Mouse (Mus musculus) kidney, embryonic 14.5 days (tissue): ENCODE measurements at regions not wholly inside any gene's neighbourhood (a gene's known extent, or its start where the extent isn't known, plus 50 kb on each side); places are given as distances from the start of the nearest gene placed in this dataset.

ENCODE experiments used
- ATAC-seq: fragments of 200-750 bp; cut with Nextera tagmentation; 2 replicates; pipeline ENCODE4 v1.8.0; 2017; ENCODE audit warnings: moderate number of reproducible peaks, mild to moderate bottlenecking, moderate TSS enrichment, moderate library complexity; ENCODE audit not compliant: low FRiP score, low TSS enrichment
- H3K27ac ChIP-seq: fragments of 300-500 bp; sonication (generic); 2 replicates; pipeline ENCODE4 v1.5.1; 2014; ENCODE audit warnings: low read depth, mild to moderate bottlenecking, low read length, moderate library complexity, mixed read lengths
- H3K27me3 ChIP-seq: fragments of 300-500 bp; sonication (generic); 2 replicates; pipeline ENCODE4 v1.6.1; 2014; ENCODE audit warnings: mild to moderate bottlenecking, low read length; ENCODE audit not compliant: control insufficient read depth, insufficient read depth
- H3K36me3 ChIP-seq: fragments of 300-500 bp; sonication (generic); 2 replicates; pipeline ENCODE4 v1.6.1; 2014; ENCODE audit warnings: low read length, mixed read lengths; ENCODE audit not compliant: control insufficient read depth, insufficient read depth
- H3K4me1 ChIP-seq: fragments of 300-500 bp; sonication (generic); 2 replicates; pipeline ENCODE4 v1.6.1; 2014; ENCODE audit warnings: low read length, mixed read lengths; ENCODE audit not compliant: control insufficient read depth, insufficient read depth
- H3K4me2 ChIP-seq: fragments of 300-500 bp; sonication (generic); replicated peaks from 2 replicates; pipeline ENCODE4 v1.6.1; 2014; ENCODE audit warnings: low read depth, mild to moderate bottlenecking, low read length
- H3K4me3 ChIP-seq: fragments of 300-500 bp; sonication (generic); 2 replicates; pipeline ENCODE4 v1.5.1; 2014; ENCODE audit warnings: mild to moderate bottlenecking, low read length
- H3K9ac ChIP-seq: fragments of 300-500 bp; sonication (generic); 2 replicates; pipeline ENCODE4 v1.6.1; 2014; ENCODE audit warnings: low read depth, mild to moderate bottlenecking, low read length, moderate library complexity
- H3K9me3 ChIP-seq: fragments of 300-500 bp; sonication (generic); 2 replicates; pipeline ENCODE4 v1.6.1; 2016; ENCODE audit warnings: low read length; ENCODE audit not compliant: control insufficient read depth
- WGBS: fragments of 180-500 bp; shearing (Covaris S2); extraction: QIAGEN DNeasy Blood & Tissue Kit; methylation state at CpG from one replicate; pipeline ENCODE4 v1.1.7; 2014; 5-methylcytosine and 5-hydroxymethylcytosine counted together

- 61% methylated on average over 22 of the region's 22 CpGs for WGBS
- peak; percentile 100 for ATAC-seq
- Histone ChIP-seq H3K4me2 (no peak overlapping the region), H3K9ac (no peak overlapping the region), H3K27me3 (no peaks in the 10 kb centered on the region), H3K4me1 (no peaks in the 10 kb centered on the region), H3K4me3 (no peak overlapping the region), H3K9me3 (peaks cover 20% of the 10 kb centered on the region), H3K36me3 (no peaks in the 10 kb centered on the region), H3K27ac (no peak overlapping the region)
Observed at GRCm38 (mm10) chr3:62159031-62159430, 179.1 kb upstream of the Arhgef26 start.

- 62% methylated on average over 4 of the region's 4 CpGs for WGBS
- Histone ChIP-seq H3K27me3 (no peaks in the 10 kb centered on the region), H3K4me1 (no peaks in the 10 kb centered on the region), H3K4me2 (no peak overlapping the region), H3K9ac (no peak overlapping the region), H3K4me3 (no peak overlapping the region), H3K36me3 (no peaks in the 10 kb centered on the region), H3K9me3 (no peaks in the 10 kb centered on the region), H3K27ac (no peak overlapping the region)
- ATAC-seq: peak; percentile 28; the same call in 1 of the 2 replicates
Observed at GRCm38 (mm10) chr3:62170647-62171046, 167.5 kb upstream of the Arhgef26 start.

- Histone ChIP-seq H3K36me3 (no peaks in the 10 kb centered on the region), H3K4me1 (no peaks in the 10 kb centered on the region), H3K9ac (no peak overlapping the region), H3K4me2 (no peak overlapping the region), H3K27me3 (no peaks in the 10 kb centered on the region), H3K9me3 (no peaks in the 10 kb centered on the region), H3K27ac (no peak overlapping the region), H3K4me3 (no peak overlapping the region)
- no peak for ATAC-seq
- 82% methylated on average over 3 of the region's 3 CpGs for WGBS
Observed at GRCm38 (mm10) chr3:62187807-62188509, 150.2 kb upstream of the Arhgef26 start.

- WGBS: 33% methylated on average over 1 of the region's 1 CpGs
- ATAC-seq: no peak
Observed at GRCm38 (mm10) chr3:62192466-62192865, 145.7 kb upstream of the Arhgef26 start.

GRCm38 (mm10) chr3:62194421-62194820 is 143.7 kb upstream of the Arhgef26 start:
- Histone ChIP-seq H3K36me3 (no peaks in the 10 kb centered on the region), H3K9ac (no peak overlapping the region), H3K27ac (no peak overlapping the region), H3K9me3 (no peaks in the 10 kb centered on the region), H3K4me3 (no peak overlapping the region), H3K4me2 (no peak overlapping the region), H3K4me1 (no peaks in the 10 kb centered on the region), H3K27me3 (peaks cover 5% of the 10 kb centered on the region; the same call in 1 of the 2 replicates)
- ATAC-seq: no peak
- WGBS: 90% methylated on average over 4 of the region's 4 CpGs

More at GRCm38 (mm10) chr3:62192466-62192865, 145.7 kb upstream of the Arhgef26 start:
- H3K9ac ChIP-seq: no peak overlapping the region
- no peak overlapping the region for H3K4me2 ChIP-seq
- no peak overlapping the region for H3K4me3 ChIP-seq
- H3K27me3 ChIP-seq: peaks cover 5% of the 10 kb centered on the region; the same call in 1 of the 2 replicates
- H3K27ac ChIP-seq: no peak overlapping the region
- no peaks in the 10 kb centered on the region for H3K36me3 ChIP-seq
- no peaks in the 10 kb centered on the region for H3K9me3 ChIP-seq
- H3K4me1 ChIP-seq: no peaks in the 10 kb centered on the region

GRCm38 (mm10) chr3:62196679-62197078 is 141.5 kb upstream of the Arhgef26 start:
- Histone ChIP-seq H3K9ac (no peak overlapping the region), H3K9me3 (no peaks in the 10 kb centered on the region), H3K4me2 (no peak overlapping the region), H3K27ac (no peak overlapping the region), H3K4me1 (no peaks in the 10 kb centered on the region), H3K27me3 (peaks cover 5% of the 10 kb centered on the region; the same call in 1 of the 2 replicates), H3K36me3 (no peaks in the 10 kb centered on the region), H3K4me3 (no peak overlapping the region)
- WGBS: 67% methylated on average over 1 of the region's 1 CpGs
- no peak for ATAC-seq

GRCm38 (mm10) chr3:62215806-62216205 is 122.3 kb upstream of the Arhgef26 start:
- H3K27me3 ChIP-seq: no peaks in the 10 kb centered on the region
- H3K9me3 ChIP-seq: no peaks in the 10 kb centered on the region
- no peaks in the 10 kb centered on the region for H3K36me3 ChIP-seq
- H3K9ac ChIP-seq: no peak overlapping the region
- no peaks in the 10 kb centered on the region for H3K4me1 ChIP-seq
- no peak overlapping the region for H3K27ac ChIP-seq
- H3K4me3 ChIP-seq: no peak overlapping the region
- no peak for ATAC-seq
- H3K4me2 ChIP-seq: no peak overlapping the region

- H3K4me3 ChIP-seq: no peak overlapping the region
- 97% methylated on average over 1 of the region's 1 CpGs for WGBS
- no peak overlapping the region for H3K9ac ChIP-seq
- H3K27me3 ChIP-seq: no peaks in the 10 kb centered on the region
- no peak overlapping the region for H3K27ac ChIP-seq
- H3K4me2 ChIP-seq: no peak overlapping the region
- H3K9me3 ChIP-seq: no peaks in the 10 kb centered on the region
- no peak for ATAC-seq
- no peaks in the 10 kb centered on the region for H3K4me1 ChIP-seq
- H3K36me3 ChIP-seq: no peaks in the 10 kb centered on the region
Observed at GRCm38 (mm10) chr3:62217335-62217734, 120.8 kb upstream of the Arhgef26 start.

- H3K4me2 ChIP-seq: no peak overlapping the region
- no peaks in the 10 kb centered on the region for H3K36me3 ChIP-seq
- no peak overlapping the region for H3K27ac ChIP-seq
- ATAC-seq: no peak
- H3K9me3 ChIP-seq: no peaks in the 10 kb centered on the region
- no peak overlapping the region for H3K4me3 ChIP-seq
- H3K9ac ChIP-seq: no peak overlapping the region
- no peaks in the 10 kb centered on the region for H3K4me1 ChIP-seq
- no peaks in the 10 kb centered on the region for H3K27me3 ChIP-seq
- 31% methylated on average over 2 of the region's 2 CpGs for WGBS
Observed at GRCm38 (mm10) chr3:62227697-62228096, 110.4 kb upstream of the Arhgef26 start.
